Mouse (Mus musculus) neural tube, embryonic 12.5 days (tissue): ENCODE results near the gene Ctps. TPM values are rescaled to one million over a fixed set of nuclear protein-coding genes. Genes with fewer than 3 reads are reported as not detected.

Experiments used
- ATAC-seq: fragments of 200-750 bp; cut with Nextera tagmentation; 2 replicates; pipeline ENCODE4 v1.8.0; 2017; ENCODE audit warnings: low read depth, mild to moderate bottlenecking, moderate TSS enrichment, moderate library complexity; ENCODE audit not compliant: low FRiP score
- H3K27ac ChIP-seq: fragments of 300-500 bp; sonication (generic); 2 replicates; pipeline ENCODE4 v1.5.1; 2016
- H3K27me3 ChIP-seq: fragments of 300-500 bp; sonication (generic); replicated peaks from 2 replicates; pipeline ENCODE4 v1.6.1; 2016; ENCODE audit warnings: mild to moderate bottlenecking
- H3K36me3 ChIP-seq: fragments of 300-500 bp; sonication (generic); 2 replicates; pipeline ENCODE4 v1.6.1; 2016; ENCODE audit warnings: mild to moderate bottlenecking
- H3K4me1 ChIP-seq: fragments of 300-500 bp; sonication (generic); 2 replicates; pipeline ENCODE4 v1.6.1; 2016
- H3K4me2 ChIP-seq: fragments of 300-500 bp; sonication (generic); replicated peaks from 2 replicates; pipeline ENCODE4 v1.6.1; 2016; ENCODE audit warnings: mild to moderate bottlenecking
- H3K4me3 ChIP-seq: fragments of 300-500 bp; sonication (generic); 2 replicates; pipeline ENCODE4 v1.5.1; 2016
- H3K9ac ChIP-seq: fragments of 300-500 bp; sonication (generic); 2 replicates; pipeline ENCODE4 v1.6.1; 2016; ENCODE audit warnings: mild to moderate bottlenecking
- H3K9me3 ChIP-seq: fragments of 300-500 bp; sonication (generic); 2 replicates; pipeline ENCODE4 v1.6.1; 2016; ENCODE audit warnings: mild to moderate bottlenecking
- WGBS: fragments of 180-500 bp; shearing (Covaris S2); methylation state at CpG from one replicate; pipeline ENCODE4 v1.1.7; 2016; 5-methylcytosine and 5-hydroxymethylcytosine counted together
- polyA plus RNA-seq: library from polyadenylated mRNA; unstranded; fragments of >200 nt; fragmentation: Nextera tagmentation; extraction: Ambion mirVana; gene quantifications from 2 replicates; pipeline ENCODE4 v1.2.1, GENCODE M21; 2016

Ctps gene
- polyA plus RNA-seq, 1 experiment from 2014 or later, result 92.4 TPM

DNA sequence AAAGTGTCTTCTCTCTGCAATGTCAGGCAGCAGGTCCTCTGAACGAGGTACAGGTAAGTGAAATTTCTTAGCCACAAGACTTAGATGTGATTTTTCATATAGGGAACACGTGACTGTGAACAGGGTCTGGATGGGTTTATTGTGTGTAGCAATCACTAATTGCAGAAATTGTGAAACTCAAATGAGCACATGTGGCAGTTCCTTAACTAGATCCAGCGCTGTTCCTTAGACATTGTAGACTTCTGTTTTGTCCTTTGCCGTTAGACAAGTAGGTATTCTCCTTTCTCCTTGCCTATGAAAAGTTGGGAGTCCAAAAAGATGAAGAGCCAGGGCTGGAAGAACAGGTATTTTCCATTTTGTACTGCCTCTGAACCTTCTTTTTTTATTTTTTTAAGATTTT lies 58.9 kb downstream of the Ctps start:
- no peak overlapping the region for H3K9ac ChIP-seq
- WGBS, result 94% methylated on average over 4 of the region's 4 CpGs
- H3K4me1 ChIP-seq, result no peaks in the 10 kb centered on the region
- no peak overlapping the region for H3K4me2 ChIP-seq
- peaks cover 7% of the 10 kb centered on the region; the same call in 1 of the 2 replicates for H3K9me3 ChIP-seq
- H3K36me3 ChIP-seq, result peaks cover 68% of the 10 kb centered on the region
- no peak overlapping the region for H3K27ac ChIP-seq
- no peak overlapping the region for H3K4me3 ChIP-seq
- ATAC-seq, result no peak
- no peaks in the 10 kb centered on the region for H3K27me3 ChIP-seq

DNA sequence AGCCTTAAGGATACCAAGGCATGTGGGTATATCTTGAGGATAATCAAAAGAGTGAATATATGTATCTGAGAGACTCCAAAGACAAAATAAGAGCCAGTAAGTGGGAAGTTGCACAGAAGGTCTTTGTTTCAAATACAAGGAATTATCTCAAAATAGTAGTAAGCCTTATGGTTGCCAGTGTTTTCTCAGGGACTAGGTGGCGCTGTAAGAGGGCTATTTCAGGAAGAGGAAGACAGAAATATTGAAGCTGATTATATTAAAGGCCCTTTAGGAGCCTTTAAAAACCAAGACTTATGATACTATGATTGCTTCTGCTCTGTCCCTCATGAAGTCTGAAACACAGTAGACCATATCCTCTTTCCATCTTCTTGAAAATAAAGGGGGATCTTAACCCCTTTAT lies 63.1 kb downstream of the Ctps start:
- 100% methylated on average over 1 of the region's 1 CpGs for WGBS
- H3K36me3 ChIP-seq, result peaks cover 53% of the 10 kb centered on the region
- no peak for ATAC-seq

More for the DNA sequence above, 63.1 kb downstream of the Ctps start:
- no peaks in the 10 kb centered on the region for H3K27me3 ChIP-seq
- H3K4me3 ChIP-seq, result no peak overlapping the region
- no peak overlapping the region for H3K9ac ChIP-seq
- no peak overlapping the region for H3K27ac ChIP-seq
- no peak overlapping the region for H3K4me2 ChIP-seq
- no peaks in the 10 kb centered on the region for H3K4me1 ChIP-seq
- peaks cover 7% of the 10 kb centered on the region; the same call in 1 of the 2 replicates for H3K9me3 ChIP-seq

Other genes starting within 250 kb of the Ctps start
- 82.6 and 90.0 TPM in 2 replicates for gene Scmh1, start 165.0 kb downstream of the Ctps start, polyA plus RNA-seq
- not detected in 2 replicates for gene Slfnl1, start 38.0 kb downstream of the Ctps start, polyA plus RNA-seq
- not detected in 2 replicates for gene Gm8439, start 18.5 kb upstream of the Ctps start, polyA plus RNA-seq
- gene Cited4, start 96.3 kb upstream of the Ctps start, polyA plus RNA-seq, result 3.7 and 4.3 TPM in 2 replicates
- 4.2 and 5.0 TPM in 2 replicates for gene Kcnq4, start 178.3 kb upstream of the Ctps start, polyA plus RNA-seq